Mouse (Mus musculus): ENCODE data around the gene Hspbap1.

The Hspbap1 gene

DNA sequence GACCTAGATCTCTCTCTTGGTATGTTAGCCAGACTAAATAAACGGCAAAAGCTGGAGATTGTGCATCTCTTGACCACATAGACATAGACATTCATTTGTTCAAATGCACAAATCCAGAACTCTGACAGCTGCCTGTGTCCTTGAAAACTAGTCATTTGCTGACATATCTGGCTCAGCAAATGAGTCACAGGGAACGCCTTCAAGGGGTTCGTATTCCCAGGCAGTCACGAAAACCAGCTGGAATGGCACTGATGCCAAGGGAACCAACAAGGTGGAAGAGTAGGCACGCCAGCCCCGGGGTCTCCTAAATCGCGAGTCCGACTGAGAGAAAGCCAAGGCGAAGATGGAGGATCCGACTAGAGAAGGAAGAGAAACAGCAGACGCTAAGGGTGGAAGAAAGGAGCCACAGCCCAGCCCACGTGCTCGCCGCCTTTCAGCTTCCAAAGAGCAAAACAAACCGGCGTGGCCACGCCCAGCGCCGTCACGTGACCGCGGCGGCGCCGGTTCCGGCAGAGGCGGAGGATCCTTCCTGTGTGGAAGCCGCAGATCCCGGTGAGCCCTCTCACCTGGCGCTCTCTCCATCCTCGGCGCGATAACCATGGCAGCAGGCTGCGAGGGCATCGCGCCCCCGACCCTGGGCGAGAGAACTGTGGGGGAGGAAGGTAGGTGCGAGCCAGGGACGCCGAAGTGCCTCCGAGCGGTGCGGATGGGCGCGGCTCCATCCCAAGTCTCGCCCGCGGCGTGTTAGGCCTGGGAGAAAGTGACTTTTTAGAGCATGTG lies at the start of gene Hspbap1:
Gene Hspbap1 (plus strand): TSS at position 498 of the 780 bp plus-strand sequence.
- DNase-seq (ENCODE audit: low spot score) = peak; percentile 83

DNA sequence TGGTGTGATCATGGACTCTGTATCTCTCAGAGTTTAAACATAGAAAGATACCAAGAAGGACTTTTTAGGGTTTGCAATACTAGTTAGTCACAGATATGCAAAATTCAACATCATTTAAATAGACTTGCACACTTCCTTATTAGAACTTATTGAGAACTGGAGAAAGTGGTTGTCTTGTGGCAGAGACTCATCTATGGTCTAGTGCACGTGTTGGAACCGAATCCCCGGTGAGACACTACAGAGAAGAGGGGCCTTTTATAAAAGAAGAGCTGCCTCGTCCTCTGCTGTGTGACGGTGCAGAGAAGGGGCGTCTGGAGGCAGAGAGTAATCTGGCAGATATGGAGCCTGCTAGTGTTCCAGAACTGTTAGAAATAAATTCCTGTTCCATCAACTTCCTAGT lies 45.6 kb upstream of the Hspbap1 start:
- DNase-seq (ENCODE audit: low spot score) = no peak

DNA sequence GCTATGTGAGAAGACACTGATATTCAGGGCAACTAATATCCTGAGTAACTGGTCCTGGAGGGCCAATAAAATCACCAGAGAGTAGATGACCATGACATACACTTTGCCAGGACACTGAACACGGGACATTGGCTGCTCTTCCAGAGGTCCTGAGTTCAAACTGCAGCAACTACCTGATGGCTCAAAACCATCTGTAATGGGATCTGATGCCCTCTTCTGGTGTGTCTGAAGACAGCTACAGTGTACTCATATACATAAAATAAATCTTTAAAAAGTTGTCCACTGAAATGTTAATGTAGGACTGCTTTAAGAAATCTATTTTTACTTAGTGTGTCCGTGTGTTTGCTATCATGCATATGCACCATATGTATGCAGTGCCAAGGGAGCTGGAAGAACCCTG lies 43.6 kb upstream of the Hspbap1 start:
- DNase-seq (ENCODE audit: low spot score) = no peak

DNA sequence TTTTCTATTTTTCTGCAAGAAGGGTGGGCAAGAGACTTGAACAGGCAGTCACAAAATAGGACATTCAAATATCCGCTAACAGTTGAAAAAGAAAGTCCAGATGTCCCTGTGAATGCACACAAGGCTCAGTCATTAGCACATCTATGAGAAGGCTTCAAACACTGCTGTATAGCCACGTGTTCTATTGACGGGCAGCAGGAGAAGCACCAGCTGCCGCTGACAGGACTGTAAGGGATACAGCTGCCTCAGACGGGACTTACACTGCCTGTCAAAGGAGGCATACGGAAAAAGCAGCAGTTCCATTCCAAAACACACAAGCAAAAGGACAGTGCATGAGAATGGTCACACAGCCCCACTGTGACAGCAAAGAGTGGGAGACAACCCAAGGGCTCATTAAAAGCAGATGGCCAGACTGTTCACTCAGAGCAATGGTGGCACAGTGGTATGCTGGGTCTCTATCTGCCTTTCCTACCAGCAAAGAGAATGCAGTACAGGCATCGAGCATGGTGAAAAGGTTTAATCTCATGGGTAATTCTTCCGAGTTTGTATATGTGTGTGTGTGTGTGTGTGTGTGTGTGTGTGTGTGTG lies 40.9 kb upstream of the Hspbap1 start:
- DNase-seq (ENCODE audit: low spot score) = no peak

DNA sequence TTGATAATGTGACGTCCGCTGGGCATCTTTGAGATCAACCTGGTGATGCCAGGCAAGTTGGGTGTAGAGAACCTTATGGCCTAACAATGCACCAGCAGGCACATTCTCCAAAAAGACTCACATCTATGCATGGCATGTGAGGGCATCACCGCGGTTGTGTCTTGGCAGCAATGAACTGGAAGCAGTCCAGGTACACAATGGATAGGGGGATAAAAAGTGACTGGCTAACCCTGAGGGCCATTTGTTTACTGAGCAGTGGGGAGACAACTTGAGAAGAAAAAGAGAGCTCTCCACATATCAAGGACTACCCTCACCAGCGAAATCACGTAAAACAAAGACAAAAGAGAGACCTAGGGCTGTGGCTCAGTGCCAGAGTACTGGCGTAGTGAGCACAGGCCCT lies 38.1 kb upstream of the Hspbap1 start:
- no peak for DNase-seq (ENCODE audit: low spot score)

DNA sequence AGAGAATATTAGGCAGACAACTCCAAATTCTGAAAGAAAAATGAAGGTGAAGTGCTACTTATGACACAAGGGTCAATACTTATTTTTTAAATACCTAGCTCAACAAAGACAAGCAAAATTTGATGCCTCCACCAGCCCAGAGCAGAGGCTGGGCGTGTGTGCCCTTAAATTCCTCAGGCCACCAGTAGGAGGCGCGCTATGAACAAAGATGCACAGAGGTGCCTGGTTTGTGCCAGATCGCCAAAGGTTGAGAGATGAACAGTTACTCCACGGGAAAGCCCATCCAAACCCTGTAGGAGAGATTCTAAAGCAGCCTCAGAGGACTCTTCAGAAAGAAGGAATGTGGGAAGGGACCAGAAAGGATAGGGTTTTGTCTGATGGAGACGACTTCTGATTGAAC lies 36.1 kb upstream of the Hspbap1 start:
- DNase-seq (ENCODE audit: low spot score) = peak; percentile 60

DNA sequence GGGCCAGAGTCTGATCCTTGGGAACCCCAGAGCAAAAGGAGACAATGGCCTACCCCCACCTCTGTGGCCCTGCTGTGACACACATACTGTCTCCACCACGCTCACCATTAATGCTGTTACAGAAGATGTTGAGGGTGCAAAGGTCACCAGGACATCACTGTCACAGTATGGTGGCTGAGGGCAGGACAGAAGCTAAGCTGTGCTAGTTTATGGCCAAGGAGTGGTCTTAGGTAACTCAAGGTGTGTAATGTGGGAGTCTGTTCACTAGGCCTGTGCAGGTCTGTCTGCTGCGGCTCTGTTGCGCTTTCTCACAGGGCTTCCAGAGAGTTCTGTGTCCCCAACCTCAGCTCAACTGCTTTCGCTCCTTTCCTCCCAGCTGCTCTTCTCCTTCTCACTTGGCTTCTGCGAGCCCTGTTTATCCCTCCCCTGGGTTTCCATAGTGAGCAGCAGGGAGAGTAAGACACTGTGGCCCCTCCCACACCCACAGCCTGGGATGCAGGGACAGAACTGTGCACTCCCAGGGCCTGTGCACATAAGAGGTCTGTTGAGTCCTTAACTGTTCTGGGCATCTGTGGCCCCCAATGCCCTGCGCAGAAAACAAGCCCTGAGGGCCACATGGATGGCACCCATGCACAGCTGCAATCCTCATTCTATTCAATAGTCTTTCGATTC lies 31.9 kb upstream of the Hspbap1 start:
- DNase-seq (ENCODE audit: low spot score) = no peak

DNA sequence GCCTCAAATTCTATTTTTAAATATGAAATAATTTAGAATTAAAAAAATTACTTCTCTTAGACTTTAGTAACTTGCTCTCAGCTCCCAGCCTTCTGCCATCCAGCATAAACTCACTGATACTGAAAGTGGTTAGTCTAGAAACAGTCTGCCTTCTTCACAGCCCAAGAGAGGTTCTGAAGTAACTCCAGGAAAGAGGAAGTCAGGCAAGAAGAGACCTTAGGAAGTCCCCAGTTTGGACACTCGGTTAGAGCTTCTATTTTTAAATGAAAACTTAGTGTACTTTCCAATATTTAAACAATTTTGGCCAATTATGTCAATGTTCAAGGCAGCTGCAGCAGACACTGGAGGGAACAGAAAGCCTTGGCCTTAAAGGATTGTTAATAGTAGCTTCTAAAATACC lies 30.6 kb upstream of the Hspbap1 start:
- no peak for DNase-seq (ENCODE audit: low spot score)

DNA sequence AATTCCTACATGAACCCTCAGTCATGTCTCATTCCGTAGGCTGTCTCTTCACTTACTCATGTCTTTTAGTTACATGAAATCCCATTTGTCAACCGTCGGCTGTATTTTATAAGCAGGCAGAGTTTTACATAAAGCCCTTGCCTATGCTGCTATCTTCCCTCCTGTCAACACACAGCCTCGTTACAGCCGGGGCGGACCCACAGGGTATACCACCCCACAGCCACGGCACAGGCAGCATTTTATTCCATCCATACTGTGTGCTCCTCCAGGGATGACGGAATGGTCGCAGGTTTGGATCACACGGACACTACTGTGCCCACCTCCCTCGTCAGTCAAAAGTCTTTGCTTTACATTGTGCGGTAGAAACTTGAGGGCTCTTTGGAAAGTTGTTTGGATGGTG lies 29.8 kb upstream of the Hspbap1 start:
- no peak for DNase-seq (ENCODE audit: low spot score)

DNA sequence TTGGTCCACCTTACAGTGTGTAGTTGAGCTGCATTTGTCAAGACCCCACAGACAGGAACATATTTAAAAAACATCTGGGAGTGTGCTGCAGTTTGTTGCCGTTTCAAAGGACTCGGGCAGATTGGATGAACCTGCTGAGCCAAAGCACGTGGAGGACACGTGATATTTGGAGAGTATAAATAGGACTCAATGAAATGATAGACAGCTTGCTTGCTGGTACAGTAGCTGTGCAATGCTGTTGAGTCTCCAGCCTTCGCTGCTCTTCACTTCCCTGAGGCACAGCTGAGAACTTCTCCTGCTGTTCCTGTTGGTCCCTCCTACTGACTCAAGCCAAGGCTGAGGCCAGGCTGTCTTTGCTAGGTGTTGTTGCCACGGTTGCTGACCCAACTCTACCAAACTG lies 29.2 kb upstream of the Hspbap1 start:
- DNase-seq (ENCODE audit: low spot score) = no peak

DNA sequence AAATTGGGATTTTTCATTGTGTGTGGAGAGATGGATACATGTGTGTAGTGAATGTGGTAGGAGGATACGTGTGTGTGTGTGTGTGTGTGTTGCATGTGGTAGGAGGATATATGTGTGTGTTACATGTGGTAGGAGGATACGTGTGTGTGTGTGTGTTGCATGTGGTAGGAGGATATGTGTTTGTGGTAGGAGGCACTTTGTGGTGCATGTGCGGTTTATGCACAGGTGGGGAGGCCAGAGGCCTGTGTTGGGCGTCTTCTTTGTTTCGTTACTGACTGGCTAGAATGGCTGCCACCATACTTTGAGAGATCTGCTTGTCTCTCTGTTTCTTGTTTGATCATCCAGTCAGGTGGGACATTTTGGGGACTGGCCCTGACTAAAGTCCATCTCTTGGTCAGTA lies 28.6 kb upstream of the Hspbap1 start:
- DNase-seq (ENCODE audit: low spot score) = no peak

DNA sequence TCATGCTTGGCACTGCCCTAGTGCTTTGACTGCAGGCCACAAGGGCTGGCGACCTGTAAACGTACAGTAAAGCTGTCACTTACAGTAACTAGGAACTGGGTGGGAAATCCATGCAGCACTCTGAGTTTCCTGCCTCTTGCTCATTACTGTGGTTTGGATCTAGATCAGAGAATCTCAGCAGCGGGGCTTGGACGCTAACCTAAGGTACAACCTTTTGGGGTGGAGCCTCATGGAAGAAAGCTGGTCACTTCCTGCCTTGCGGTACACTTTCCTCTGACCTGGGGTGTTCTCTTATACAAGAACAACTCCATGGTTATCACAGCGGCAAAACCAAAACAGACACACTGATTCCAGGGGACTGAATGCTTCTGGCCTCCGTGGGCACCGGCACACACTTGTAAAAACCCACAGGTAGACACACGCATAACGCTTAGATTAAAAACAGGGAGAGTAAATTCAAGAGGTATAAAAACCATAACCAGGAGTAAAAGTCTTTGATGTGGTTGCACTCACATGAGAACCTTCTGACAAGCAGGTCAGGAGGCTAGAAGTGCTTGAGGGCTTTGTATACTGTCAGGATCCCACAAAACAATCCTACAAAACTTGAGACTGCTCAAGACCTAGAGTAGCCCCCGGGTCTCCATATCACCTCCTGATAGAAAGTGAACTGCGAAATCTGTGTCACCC lies 27.8 kb upstream of the Hspbap1 start:
- DNase-seq (ENCODE audit: low spot score) = no peak

DNA sequence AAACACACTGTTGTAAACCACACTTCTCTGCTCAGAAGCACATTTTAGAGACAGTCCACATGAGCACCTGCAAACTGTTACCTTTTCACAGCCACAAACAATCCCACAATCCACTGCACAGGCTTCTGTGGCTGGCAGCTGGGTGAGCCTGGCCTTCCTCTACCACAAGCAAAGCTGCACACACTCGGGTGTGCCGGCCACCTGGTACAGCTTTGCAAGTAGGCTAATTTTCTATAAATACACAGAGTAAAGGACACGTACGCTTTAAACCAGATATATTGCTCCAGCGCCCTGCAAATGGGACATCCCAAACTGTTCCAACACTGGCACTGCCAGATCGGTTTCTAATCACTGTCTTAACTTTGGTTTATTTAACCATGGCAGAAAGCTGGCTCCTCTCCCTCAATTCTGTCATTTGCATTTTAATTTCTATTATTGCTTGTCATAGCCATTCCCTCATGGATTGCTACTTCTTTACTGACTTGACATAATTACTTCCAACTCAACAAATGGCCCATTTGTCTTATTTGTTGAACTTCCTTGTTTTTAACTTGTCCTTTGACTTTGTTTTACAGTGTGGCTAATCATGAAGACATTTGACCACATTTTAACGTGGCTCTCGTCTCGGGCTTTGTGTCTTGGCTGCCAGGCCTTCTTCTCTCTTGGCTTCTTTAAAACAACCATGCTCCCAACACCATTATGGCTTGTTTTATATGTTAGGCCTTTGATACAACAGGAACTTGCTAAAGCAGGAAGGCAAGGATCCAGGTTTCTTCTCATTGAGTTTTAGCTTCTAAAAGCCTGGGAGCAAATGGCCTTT lies 22.5 kb upstream of the Hspbap1 start:
- DNase-seq (ENCODE audit: low spot score) = no peak

DNA sequence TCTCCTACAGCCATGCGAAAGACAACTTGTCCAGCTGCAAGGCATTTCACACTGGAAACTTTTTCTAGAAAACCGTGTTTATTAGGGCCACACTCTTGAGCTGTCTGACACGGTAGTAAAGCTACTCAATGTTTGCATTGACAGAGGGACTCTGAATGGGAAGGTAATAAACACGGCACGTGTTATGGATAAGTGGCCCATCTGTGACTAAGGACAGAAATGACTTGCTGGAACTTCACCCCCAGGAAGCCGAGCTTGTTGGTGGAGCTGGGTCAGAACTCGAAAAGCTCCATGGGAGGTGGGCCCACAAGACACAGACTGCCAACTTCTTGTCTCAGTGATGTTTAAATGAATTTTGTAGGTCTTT lies 22.0 kb upstream of the Hspbap1 start:
- DNase-seq (ENCODE audit: low spot score) = no peak

DNA sequence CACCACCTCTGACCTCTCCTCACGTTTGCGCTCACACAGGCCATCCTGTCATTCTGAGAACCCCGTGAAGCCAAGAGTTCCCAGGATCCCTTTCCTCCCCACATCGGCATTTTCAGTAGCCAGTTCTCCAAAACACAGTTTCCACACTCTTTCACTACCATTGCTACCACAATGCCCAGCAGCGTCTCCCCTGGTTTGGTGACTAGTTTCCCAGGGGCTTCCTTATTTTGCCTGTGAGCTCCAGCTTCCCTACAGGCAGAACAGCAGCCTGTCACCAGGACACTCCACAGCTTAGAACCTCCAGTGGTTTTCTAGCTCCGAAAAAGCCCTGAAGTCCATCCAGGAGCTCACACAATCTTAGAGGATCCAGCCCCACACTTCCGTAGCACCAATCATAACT lies 20.8 kb upstream of the Hspbap1 start:
- no peak for DNase-seq (ENCODE audit: low spot score)

DNA sequence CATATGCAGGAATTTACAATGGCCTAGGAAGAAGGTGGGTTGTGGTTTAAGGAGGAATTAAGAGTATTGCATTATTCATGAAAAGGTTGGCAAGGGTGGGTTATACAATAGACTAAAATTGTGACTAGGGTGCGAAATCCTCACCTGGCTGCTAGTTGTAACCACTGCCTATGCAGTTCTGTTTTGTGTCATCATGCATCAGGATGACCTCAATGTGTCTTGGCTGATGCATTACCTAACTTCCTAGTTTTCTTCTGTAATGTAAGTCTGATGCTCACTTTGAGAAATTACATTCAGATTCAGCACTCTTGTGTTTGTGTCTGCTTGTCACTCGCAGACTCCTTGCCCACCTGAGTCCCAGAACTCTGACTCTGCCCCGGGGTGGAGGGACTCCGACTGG lies 18.3 kb upstream of the Hspbap1 start:
- DNase-seq (ENCODE audit: low spot score) = no peak

DNA sequence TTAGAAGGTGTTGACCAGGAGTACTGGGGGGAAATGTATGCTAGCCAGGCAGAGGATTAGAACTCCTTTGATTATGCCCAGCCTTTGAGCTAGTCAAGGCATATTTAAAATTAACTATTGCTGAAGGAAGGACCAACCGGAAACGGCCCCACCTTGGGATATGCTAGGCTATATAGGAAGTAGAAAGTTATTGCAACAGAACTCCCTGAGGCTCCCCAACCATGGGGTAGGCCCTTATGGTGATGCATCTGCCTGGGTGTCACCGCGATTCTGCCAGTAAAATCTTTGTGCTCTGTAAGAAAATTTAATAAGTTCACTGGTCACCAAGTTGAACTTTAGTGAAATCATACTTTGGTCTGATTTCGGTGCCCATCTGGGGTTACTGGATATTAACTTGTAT lies 16.2 kb upstream of the Hspbap1 start:
- no peak for DNase-seq (ENCODE audit: low spot score)

DNA sequence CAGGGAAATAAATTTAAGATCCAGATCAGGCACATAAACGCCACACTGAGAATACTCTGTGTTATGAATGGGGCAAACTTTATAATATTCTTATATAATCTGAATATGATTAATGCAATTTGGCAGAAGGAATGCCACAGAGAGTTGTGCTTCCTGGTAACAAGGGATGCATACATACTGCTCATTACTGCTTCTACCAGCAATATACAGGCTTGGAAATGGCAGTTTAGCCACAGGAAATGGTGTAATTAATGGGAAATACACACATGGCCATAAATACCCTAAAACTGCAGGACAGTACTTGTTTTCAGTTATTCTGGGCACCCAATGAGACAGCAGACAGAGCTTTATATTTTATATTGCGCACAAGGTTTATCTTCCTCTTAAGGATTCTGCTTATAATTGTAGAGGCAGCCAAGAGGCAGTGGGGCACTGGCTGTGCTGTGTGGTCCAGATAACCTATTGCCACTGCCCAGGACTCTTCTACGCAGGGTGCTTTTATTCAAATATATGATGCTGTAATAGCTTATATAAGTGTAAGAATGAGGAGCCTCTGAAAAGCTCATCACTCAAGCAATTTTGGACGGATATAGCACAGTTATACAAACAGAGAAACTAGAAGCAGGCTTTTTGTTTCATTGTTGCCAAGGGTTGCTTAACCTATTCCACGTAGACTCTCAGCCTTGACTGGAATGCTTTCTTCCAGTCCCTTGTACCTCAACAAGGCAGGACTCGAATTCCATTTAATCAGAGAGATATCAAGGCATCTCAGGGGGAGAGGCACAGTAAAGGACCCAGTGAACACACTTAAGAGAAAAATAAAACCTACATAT lies 14.5 kb upstream of the Hspbap1 start:
- no peak for DNase-seq (ENCODE audit: low spot score)

DNA sequence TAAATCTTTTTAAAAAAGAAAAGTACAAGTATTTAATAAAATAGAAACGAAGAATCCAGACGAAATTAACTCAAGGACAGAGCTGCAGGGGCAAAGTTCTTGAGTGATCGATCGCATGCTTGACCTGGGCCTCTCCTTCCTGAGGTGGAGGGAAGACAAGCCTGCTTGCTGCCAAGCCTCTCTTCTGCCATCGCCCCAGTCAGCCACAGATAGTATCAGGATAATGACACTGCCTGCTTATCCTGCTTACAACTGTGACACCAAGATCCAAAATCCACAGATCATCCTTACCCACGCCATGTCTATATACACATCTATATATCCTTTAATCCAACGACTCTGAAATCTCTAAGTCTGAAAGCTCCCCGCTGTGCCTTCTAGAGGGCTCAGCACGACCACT lies 13.5 kb upstream of the Hspbap1 start:
- no peak for DNase-seq (ENCODE audit: low spot score)

DNA sequence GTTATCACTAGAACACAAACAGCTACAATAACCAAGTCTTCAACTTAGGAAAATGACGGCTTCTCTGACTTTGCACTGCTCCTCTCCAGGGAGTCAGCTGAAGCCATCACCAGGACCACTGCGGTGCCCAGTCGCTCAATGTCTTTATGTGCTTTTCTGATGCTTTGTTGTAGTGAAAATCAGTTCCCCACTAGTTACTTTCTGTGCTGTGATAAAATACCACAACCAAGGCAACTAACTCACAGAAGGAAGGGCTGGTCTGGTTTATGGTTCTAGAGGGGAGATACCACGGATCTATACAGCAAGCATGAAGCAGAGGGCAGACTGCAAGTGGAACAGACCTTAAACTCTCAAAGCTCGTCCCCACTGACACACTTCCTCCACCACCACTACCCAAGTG lies 10.8 kb upstream of the Hspbap1 start:
- no peak for DNase-seq (ENCODE audit: low spot score)

DNA sequence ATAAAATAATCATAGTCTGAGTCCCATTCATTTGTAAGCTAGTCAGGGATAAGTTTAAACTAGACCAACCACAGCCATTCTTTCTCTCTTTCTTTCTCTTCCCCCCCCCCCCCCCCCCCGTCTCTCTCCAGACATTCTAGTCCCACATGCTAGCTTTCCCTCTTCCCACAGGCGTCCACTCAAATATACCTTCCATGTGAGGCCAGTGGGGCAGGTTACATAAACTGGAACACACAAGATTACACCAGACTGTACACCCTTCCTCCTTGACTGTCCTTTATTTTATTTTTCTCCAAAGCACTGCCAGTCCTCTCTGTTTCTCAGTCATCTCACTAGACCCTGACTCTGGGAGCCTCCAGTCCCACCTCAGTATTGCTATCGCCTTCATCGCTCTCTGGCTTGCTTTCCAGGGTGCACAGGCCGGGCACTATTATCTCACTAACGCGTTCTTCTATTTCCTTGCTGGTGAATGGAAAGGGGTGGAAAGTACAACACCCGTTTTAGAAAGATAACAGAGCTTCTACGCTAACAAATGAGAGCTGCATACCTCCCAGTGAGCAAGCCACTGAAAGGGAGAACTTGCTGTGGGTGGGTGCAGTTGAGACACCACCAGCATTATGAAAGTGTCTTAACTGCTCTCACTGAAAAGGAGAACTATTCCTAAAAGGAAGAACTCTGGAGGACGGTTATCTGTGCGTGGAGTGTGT lies 6.4 kb upstream of the Hspbap1 start:
- DNase-seq (ENCODE audit: low spot score) = no peak
